Mouse (Mus musculus) gastrocnemius, postnatal 14 days (tissue): ENCODE measurements at regions not wholly inside any gene's neighbourhood (a gene's known extent, or its start where the extent isn't known, plus 50 kb on each side); places are given as distances from the start of the nearest gene placed in this dataset.
A peak's percentile ranks its signal among the peaks of the same experiment; 100 is the strongest.

Experiments used
- DNase-seq: peaks from one replicate; pipeline ENCODE4 v3.0.0; 2021; ENCODE audit warnings: mixed read lengths
- intact Hi-C: fragments of 180-260 bp; cut with DNase I; formaldehyde crosslinking; loops from one replicate; pipeline ENCODE4 v1.15.1; 2025; ENCODE audit warnings: low total_unique reads

DNA sequence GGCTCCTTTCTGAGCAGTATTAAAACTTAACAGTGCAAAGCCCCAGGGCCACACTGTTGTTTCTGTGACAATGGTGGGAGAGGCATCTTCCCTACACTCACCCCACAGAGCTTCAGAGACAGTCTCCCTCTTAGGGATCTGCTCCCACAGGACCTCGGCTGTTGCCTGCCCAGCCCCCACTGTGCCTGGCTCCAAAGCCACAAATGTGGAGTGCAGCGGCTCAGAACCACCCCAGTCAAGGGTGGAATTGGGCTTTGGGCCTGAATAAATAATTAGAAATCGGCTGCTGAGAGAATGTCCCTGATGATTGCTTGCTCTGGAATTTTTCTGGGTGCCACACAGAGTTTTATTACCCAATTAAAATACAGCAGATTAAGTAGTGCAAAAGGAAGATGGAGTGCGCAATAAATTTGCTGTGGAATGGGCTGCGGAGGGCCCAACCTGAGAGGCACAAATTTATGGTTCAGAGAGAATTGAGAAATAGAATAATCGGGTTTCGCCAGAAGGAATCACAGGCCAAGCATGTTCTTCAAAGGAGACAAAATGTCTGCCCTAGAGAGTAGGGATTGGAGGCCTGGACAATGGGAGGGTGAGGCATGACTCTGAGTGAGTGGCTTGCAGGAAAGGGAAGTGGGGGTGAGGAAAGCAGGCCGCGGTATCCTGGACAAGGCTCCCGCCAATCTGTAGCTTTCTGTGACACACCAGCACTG is 56.4 kb downstream of the Cd24a start:
- DNase-seq = no peak
- intact Hi-C loops = no loop called here

DNA sequence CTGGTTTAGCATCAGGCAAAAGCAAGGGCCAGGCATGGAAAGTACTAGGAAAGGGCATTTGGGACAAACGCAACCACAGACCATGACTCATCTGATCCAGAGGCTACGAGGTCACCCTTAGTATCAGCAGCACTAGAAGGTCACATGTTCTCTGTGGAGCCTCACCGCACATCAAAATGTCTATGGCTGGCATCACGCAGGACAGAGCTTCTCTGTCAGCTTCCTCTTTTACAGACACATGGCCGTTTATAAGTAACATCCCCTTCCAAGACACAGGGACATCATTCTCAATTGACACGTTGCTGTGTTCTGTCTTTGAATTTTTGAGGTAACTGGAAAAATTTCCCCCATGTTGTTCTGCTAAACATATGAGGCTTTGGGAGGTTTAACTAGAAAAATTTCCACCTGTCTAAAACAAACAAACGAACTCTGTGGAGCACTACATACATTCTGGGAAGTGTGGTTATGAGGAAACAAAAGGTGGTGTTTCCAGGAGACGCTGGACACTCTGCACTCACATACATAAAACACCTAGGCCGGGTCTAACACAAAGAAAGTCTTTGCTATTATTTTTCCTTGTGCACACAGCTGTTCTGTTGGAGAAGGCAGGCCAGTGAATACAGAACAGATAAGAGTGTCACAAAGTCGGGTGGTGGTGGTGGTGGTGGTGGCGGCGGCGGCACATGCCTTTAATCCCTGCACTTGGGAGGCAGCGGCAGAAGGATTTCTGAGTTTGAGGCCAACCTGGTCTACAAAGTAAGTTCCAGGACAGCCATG is 63.3 kb downstream of the Cd24a start:
- no peak for DNase-seq

DNA sequence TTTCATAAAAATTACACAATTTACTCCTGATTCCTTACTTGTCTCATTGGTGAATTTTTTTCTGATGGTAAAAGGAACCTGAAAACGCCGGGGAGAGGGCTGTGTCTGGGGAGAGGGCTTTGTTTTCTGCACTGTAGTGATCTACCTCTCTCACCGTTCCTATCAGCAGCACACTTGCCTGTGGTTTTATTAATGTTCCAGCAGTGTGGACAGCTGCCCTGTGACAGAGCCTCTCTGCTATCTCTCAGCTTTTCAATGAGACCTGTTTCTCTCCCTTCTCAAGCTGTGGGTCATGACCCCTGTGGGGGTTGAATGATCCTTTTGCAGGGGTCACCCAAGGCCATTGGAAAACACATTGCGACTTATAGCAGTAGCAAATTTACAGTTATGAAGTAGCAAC is 68.2 kb downstream of the Cd24a start:
- intact Hi-C loops = no loop called here
- DNase-seq = no peak

More for the DNA sequence above, 63.3 kb downstream of the Cd24a start:
- intact Hi-C loops = no loop called here

DNA sequence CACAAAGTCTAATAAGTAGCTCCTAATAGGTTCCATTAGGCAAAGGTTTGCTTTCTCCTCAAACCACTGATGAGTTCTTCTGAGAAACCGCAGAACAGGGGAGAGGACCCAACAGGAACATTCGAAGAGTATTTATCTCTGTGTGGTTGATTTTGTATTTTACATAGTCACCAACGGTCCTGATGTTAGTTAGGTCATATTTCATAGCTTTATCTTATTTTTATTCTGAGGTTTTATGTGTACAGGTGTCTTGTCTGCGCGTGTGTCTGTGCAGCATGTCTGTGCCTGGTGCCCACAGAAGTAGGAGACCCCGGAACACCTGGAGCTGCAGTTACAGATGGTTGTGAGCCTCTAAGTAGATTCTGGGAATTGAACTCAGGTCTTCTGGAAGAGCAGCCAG is 68.9 kb downstream of the Cd24a start:
- no peak for DNase-seq
- intact Hi-C loops = no loop called here

DNA sequence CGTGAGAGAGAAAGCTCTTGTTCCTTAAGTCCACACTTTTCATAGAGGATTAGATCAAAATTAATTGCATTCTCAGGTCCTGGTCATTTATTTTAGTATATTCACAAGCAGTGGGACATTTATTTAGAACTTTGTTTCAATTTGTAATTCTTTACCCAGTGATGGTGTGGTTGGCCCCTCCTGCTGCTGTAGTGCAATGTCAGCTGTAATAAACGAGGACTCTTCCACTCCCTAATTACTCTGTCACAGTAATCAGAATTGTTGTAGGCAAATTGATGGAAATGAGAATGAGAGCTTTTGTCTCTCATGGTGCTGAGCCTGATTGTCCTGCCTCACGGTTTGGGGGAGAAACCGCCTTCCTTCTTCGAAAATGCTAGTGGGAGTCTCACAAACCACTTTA is 70.1 kb downstream of the Cd24a start:
- no peak for DNase-seq
- intact Hi-C loops = no loop called here

DNA sequence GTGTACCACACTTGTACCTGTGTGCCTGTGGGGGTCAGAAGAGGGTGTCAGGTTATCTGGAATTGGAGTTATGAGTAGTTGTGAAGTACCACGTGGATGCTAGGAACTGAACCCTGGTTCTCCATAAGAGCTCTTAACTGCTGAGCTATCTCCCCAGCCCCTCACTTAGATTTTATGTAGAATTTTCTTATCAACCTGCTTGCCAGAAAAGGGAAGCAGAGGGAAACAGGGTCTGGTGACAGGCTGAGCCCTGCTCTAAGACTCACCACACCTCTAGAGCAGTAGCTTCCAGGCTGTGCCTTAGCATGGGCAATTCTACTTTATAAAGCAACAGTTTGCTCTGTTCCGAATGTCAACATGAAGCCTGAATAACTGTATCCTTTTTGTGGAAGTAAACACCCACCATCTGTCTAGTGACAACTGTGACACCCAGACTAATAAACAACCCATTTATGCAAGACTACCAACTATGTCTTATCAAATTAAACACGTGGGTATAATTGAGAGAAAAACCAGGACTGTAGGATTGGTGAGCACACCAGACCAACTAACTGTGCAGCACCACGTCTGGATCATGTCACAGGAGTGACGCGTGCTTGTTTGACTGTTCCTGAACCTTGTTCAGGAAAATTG is 70.8 kb downstream of the Cd24a start:
- intact Hi-C loops = no loop called here
- no peak for DNase-seq

DNA sequence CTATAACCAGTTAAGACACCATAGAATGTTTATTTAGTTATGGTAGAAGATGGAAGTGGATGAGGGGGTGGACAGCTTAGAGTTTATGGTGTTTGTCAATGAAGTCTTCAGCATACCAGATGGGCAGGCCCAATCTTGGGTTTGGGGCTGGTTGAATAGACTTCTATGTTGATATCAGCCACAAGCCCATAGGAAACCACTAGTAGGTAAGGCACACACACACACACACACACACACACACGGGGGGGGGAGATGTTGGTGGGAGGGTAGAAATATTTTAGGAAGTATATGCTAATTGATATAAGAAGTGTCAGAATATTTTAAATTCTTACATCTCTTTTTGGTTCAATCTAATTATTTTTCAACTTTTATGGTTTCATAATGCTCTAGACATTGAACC is 72.4 kb downstream of the Cd24a start:
- intact Hi-C loops = no loop called here
- DNase-seq = no peak

DNA sequence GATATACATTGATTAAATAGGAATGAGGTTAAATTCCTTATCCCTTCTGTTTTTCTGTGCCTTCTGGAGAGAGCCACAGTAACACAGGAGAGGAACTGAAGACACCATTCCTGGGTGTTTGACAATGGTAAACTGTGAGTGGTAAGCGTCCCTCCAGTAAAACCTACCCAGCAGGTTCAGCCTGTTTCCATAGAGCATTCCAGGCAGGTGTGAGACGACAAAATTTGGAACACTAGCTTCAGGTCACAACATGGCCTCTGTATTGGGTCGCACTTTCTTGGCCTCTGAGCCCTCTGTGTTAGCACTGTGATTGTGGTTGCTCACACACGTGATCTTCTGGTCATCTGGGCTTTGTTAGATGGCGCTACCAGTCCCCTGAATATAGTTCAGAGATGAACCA is 73.4 kb downstream of the Cd24a start:
- DNase-seq = no peak
- intact Hi-C loops = no loop called here

DNA sequence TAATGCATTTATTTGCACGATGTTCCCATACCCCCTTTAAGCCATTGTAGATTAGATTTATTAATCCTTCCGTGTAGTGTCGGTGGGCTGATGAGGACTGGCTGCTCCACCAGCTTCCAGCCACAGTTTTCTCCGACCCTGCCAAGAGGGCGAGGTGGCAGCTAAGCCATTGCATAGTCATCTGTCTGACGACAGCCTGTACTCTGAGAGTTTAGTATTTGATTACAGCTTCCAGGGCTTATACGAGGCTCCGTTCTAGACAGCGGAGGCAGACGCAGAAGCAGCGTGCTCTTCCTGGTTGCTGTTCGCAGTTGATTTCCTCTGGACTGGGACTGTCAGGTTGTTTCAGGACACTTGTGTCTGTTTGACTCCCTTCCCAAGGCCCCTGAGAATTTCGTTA is 73.8 kb downstream of the Cd24a start:
- no peak for DNase-seq
- intact Hi-C loops = no loop called here

DNA sequence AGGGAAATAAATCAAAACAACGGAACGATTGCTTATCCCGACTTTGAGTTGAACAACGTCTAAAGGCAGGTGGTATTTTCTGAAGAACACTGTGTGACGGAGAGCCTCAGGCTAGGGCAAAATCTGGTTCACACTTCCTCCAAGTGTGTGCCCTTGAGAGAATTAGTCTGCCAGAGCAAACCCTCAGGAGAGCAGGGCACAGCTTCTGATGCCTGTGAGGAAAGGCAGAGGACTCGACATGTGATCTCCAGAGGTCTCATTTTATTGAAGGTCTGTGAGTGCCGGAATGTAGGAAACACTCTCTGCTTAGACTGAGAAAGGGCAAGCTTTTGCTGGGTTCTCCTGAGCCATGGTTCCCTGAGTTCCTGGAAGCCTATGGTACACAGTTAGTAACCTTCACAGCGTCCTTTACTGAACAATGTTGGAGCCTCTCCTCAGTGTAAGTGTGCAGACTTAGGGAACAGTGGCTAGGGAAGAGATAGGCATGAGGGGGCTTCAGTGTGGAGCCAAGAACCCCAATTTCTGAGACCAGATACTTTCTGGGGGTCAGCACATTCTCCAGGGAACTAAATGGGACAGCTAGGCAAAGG is 77.1 kb downstream of the Cd24a start:
- DNase-seq = no peak
- intact Hi-C loops = no loop called here

DNA sequence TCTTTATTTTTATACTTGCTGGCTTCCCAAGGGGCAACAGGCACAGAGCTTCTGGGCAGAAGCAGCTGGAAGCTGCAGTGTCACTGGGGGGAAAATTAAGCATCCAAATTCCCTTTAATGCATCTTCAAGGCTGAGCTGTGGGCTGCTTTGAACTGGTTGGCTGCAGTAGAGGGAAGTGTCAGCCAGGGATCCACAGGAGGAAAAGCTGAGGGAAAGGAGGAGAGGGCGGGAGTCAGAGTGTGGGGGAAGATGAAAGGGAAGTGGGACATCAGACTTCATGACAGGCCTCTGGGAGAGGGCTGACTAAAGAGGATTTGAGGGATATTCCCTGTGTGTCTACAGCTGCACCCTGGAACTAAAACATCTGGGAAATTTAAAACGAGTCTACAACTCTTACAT is 77.6 kb downstream of the Cd24a start:
- intact Hi-C loops = no loop called here
- peak; percentile 5 for DNase-seq

DNA sequence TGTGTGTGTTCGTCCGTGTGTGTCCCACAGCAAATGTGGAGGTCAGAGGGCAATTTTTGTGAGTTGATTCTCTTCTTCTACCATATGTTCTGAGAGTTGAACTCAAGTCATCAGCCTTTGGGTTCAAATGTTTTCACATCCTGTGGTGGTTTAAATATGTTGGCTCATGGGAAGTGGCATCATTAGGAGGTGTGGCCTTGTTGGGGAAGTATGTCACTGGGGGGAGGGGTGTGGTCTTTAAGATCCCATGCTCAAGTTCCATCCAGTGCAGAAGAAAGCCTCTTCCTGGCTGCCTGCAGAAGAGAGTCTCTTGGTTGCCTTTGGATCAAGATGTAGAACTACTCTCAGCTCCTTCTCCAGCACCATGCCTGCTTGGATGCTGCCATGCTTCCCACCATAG is 78.1 kb downstream of the Cd24a start:
- intact Hi-C loops = no loop called here
- DNase-seq = no peak

DNA sequence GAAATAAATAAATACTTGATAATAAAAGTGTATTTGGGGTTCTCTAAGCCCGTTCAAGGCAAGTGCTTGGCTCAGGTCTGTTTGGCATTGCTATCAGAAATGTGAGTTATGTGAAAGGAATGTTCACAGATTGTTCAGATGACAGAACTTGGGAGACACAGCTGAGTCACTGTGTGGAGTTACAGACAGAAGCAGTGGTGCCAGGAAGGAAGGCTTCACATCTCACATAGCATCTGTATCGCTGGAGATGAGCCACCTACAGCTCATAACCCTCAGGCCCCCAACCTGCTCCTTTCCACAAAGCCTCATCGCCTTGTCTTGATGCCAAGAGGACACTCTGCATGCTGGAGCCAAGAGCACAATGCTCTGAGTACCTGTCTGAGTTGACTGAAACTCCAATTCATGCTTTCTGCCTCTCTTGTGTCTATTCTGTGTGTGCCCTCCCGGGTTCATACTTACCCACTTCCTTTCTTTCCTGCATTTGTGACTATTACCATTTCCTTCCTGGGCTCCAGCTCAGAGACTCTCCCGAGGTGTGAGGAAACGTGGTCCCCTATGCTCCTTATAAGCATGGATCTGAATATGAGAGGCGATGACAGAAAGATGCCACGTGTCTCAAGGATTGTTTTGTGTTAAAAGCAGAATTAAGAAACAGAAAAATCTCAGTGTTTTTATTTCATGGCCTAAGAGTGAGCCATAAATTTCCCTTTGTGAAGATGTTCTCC is 79.6 kb downstream of the Cd24a start:
- intact Hi-C loops = no loop called here
- DNase-seq = no peak

DNA sequence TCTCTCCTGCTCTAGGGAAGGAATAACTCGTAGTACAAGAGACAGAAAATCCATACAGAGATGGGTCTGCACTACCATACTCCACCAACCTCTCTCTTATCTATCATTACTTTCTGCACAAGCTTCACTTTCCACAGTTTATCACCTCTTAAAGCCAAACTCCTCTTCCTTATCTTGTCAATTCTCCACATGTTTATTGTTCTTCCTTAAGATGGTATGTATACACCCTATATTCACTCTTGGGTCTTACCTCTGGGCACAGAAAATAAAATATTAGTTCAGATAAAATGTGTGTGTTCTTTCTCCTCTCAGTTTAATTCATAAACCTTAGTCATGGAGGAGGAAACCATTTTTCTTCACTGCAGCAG is 80.1 kb downstream of the Cd24a start:
- DNase-seq = no peak
- intact Hi-C loops = no loop called here

DNA sequence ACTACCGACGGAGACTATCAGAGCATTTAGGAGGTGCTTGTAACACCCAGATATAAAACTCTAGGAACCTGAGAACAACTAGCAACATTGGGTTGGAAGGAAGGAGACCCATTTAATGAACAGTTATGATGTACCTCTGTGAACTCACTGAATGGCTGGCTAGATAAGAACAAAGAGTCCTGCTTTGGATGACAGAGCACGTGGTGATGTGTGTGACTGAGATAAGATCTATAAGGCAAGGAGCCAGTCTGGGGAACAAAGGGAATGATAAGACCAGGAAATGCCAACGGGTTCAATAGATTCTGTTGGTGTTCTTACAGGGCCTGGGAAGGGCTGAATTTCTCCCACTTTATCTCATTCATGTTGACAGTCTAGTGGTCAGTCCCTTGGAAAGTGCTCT is 86.8 kb downstream of the Cd24a start:
- intact Hi-C loops = no loop called here
- DNase-seq = no peak

DNA sequence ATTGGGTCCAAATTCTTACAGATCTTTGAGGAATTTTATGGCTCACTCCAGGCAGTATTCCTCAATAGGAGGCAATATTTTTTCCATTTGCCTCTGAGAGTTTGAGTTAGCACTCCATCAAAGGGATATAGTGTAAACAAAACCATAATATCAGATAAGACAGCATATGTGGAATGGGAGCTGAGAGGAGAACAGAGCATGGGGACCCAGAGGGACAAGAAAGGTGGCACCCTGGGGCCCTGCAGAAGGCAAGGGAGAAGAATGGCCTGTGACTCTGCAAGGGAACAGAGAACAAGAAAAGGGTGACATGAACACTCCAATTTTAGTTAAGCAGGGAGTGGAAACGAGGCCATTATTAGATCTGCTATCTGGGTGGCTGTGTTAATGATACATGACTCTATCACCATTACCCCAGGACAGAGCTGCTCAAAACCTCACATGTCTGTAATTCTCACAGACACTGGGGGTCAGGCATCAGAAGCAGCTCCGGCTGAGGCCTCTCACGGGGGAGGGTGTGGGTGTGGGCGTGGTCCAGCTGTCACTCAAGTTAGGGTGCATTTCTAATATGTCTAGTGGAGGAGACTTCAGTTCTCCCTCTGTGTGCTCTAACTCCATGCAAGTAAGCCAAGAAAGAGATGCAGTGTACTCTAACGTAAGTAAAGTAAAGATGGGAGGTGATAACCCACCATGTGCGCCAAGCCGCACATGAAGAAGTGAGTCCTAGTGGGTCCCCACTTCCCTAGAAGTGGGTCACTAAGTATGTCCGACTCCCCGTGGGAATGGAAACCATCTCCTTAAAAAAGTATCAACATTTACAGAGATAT is 88.4 kb downstream of the Cd24a start:
- DNase-seq = no peak
- intact Hi-C loops = no loop called here

DNA sequence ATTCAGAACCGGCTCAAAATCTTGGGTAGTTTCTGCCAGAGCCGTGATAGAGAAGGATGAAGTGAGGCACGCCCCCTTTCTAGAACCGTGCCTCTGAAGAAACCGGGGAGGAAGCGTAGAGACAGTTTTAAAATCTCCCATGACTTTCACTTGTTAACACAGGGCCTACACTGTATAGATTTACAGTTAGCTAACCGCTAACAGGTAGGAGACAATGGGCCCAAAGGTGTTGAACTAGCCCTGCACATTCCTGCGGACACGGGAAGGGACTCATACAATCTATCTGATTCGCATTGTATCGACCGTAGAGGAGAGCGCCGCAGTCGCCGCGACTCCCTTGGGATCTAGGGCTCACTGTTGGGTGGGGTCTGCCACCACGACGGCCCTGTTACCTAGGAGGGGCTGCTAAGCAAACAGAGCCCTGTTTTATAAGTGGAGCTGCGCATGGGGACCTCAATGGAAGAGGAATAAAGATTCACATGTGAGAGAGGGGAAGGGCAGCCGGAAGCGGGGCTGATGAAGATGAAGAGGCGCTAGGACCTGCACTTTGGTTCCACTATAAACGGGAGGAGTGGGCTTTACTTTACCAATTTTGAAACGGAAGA is 89.1 kb downstream of the Cd24a start:
- DNase-seq = no peak
- intact Hi-C loops = no loop called here

DNA sequence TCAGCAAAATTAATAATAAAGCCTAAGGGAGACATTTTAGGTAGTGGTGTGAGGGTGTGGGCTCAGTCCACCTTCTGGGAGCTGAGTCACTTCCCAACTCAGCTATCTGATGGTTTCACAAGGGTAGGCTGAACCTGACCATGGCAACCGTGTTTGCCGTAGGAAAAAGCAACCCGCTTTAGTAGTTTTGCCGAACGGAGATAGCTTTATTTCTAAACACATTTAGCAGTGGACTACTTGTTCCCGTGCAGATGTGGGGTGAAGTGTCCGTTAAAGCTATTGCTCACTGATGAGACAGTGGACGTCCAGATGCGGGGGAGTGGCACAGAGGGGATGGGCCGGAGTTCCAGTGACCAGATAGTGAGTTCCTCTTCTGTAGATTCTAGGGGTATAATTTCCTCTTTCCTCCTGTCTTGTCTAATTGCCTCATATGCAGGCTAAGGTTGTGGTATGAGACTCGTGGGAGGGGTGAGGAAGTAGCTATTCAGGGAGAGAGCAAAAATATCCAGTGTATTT is 89.7 kb downstream of the Cd24a start:
- intact Hi-C loops = no loop called here
- DNase-seq = no peak

DNA sequence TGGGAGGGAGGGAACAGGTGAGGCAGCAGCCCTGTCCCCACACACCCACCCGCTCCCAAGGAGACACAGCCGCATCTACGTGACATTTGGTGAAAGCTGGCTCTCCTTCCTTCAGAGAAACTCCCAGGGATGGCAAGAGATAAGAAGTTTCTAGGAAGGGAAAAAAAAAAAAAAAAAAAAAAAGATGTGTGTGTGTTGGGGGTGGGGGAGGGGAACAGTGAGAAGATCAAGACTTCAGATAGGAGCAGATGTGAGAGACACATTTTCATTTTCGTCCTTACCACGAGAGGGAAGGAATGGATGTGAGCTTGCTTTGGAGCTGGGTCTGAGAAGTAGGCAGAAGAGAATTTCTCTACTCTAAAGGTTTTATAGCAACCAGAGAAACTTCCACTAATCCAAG is 91.4 kb downstream of the Cd24a start:
- intact Hi-C loops = no loop called here

More for the DNA sequence above, 91.4 kb downstream of the Cd24a start:
- DNase-seq = no peak
